Mouse (Mus musculus): ENCODE measurements around the gene Vezf1.

DNA sequence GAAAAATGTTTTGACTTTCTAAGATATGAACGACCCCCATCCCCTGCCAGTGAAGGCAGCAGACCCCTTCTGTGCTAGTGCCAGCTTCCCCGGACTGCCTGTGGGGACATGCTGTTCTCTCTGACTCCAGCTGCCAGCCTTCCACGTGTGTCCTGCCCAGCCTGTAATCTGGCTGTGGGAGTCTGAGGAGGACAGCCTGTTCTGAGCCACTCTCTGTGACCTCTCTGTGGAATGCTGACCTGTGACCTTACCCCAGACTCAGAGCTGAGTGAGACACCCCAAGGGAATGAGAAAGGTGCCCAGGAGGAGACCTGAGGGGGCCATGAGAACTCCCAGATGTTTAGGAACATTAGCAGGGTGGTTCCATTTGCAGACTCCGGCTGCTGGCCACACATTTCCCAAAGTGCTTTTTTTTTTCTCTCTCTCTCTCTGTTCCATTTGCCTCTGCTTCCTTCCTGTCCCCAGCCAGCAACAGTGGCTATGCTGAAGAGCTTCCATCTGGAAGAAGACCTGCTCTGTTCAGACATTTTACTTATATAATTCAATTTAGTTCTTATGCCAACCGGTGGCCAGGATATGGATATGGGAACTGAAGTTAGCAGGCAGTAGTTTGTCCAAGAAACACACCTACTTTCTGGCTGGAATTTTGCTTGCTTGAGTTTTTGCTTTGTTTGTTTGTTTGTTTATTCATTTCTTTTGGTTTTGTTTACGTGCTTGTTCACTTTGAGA, 45.6 kb downstream of the Vezf1 start:
- TF ChIP-seq POLR2A (IDR thresholded peaks at IDR 0.05; ENCODE audit: low read depth, low read length) (no peak), CTCF (IDR thresholded peaks at IDR 0.05; ENCODE audit: extremely low read depth, insufficient read depth, insufficient read length, insufficient replicate concordance) (no peak)
